Mouse (Mus musculus): ENCODE results near the gene Zfp993. TPM values are rescaled to one million over a fixed set of nuclear protein-coding genes. Genes with fewer than 3 reads are reported as not detected.
"Not testable (repeated sequence)": the region's sequence is repeated elsewhere in the genome, so short reads cannot be mapped to it uniquely, and the experiment has no call there.

Gene Zfp993
- polyA plus RNA-seq (2012; rRNA removed): 0.32 and 3.4 TPM in 2 replicates

DNA sequence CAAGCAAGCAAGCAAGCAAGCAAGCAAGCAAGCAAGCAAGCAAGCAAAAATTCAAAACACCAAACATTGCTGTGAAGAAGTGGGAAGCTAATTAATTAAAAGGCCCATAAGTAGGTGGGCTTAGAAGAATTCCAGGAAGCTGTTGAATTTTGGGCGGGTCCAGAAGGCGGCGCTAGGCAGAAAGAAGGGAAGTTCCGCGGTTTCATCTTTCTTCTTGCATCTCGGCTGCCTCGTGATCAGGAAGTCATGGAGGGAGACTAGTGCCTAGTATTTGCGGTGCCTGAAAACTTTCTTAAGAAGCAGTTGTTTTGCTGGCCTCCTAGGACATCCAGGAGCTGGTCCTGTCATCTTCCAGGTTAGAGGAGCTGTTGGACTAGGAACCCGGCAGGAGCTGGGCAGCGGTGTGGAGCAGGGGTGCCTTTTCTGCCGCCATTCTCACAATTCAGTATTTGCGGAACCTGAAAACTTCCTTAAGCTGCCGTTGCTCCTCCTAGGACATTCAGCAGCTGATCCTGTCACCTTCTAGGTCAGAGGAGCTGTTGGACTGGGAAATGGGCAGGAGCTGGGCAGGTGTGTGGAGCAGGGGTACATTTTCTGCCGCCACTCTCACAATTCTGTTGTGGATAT is at the start of gene Zfp993:
Gene Zfp993, plus strand, starts transcription at position 188 of the 627 bp plus-strand sequence.
- H3K4me1 ChIP-seq (ENCODE audit: control insufficient read depth, insufficient read depth, low read length); H3K4me3 ChIP-seq (ENCODE audit: insufficient read depth, low read length); H3K27ac ChIP-seq (ENCODE audit: insufficient read depth, low read length): not testable (repeated sequence)

DNA sequence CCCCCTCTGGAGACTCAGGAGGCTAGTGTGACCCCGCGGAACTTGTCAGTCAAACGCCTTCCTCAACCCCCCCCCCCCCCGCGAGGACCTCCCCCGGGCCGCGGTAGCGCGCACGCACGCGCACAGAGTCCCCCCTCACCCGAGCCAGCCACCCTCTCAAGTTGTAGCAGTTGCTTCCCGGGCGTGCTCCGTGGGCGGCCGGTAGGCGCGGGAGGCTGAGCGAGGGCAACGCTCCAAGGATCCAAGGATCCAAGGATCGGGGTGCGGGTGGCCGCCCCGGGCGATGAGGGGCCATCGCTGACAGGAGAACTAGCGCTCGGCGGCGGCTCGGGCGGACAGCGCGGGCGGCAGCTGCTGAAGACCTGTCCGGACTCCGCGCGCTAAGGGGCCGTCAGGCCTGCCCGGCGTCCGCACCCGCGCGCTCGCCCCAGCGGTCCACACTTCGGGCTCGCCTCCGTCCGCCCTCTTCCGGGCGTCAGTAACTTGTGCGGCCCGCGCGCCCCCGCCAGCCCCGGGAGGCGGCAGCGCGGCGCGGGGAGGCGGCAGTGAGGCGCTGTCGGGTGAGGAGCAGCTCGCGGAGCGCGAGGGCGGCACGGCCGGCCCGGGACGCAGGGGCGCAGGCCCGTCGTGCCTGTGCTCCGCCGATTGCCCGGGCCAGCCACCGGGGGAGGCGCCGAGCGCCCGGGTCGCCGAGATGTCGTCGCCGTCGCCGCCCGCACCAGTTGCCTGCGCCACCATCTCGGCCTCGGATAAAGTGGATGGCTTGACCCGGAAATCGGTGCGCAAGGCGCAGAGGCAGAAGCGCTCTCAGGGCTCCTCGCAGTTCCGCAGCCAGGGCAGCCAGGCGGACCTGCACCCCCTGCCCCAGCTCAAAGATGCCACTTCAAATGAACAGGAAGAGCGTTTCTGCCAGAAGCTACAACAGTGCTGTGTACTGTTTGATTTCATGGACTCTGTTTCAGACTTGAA is 30.6 kb upstream of the Zfp993 start:
- not testable (repeated sequence) for H3K27ac ChIP-seq (ENCODE audit: insufficient read depth, low read length); H3K4me1 ChIP-seq (ENCODE audit: control insufficient read depth, insufficient read depth, low read length); H3K4me3 ChIP-seq (ENCODE audit: insufficient read depth, low read length)

DNA sequence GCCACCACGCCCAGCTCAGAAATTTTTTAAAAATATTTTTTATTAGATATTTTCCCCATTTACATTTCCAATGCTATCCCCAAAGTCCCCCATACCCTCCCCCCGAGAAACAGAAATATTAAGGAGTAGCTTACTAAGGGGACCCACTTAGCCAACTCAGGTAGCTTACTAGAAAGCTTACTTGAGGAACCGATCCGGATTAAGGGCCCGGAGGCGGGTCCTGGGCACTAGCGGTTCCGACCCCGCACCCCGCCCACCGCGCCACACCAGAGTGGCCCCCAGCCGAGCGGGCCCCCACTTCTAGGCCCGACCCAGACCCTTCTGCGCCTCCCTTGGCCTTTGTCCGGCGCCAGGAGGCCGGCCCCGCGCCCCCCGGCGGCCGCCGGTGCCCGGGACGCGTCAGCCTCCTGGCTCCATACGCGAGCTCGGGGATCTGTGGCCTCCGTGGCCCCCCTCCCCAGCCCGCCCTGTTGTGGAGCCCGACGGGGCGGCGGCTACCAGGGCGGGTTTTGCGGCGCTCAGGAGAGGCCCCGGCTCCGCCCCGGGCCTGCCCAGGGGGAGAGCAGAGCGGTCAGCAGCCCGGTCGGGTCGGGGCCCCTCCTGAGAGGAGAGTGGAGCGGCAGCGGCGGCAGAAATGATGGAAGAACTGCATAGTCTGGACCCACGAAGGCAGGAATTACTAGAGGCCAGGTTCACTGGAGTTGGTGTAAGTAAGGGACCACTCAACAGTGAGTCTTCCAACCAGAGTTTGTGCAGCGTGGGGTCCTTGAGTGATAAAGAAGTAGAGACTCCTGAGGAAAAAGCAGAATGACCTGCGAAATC is 7.0 kb upstream of the Zfp993 start:
- H3K27ac ChIP-seq (ENCODE audit: insufficient read depth, low read length); H3K4me3 ChIP-seq (ENCODE audit: insufficient read depth, low read length); H3K4me1 ChIP-seq (ENCODE audit: control insufficient read depth, insufficient read depth, low read length): not testable (repeated sequence)

GRCm38 (mm10) chr4:146644367-146644766 is 33.6 kb downstream of the Zfp993 start:
- H3K4me1 ChIP-seq (ENCODE audit: control insufficient read depth, insufficient read depth, low read length); H3K4me3 ChIP-seq (ENCODE audit: insufficient read depth, low read length); H3K27ac ChIP-seq (ENCODE audit: insufficient read depth, low read length): not testable (repeated sequence)

DNA sequence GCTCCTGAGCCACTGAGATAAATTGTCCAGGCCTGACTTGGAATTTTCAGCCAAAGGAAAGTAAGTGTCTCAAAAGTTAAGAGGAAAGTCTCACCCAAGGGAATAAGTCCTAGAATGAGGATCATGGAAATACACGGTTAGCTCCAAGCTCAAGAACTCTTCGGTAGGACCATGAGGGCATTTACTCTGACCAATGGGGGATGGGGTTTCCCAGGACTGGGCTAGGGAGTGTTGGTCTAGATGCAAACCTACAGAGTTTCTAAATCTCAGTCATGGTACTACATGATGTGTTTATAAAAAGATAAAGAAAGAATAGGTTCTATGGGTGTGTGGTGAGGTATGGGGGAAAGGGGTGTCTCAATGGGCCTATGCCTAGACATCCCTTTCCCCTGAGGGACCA is 38.9 kb downstream of the Zfp993 start:
- H3K4me3 ChIP-seq (ENCODE audit: insufficient read depth, low read length); H3K27ac ChIP-seq (ENCODE audit: insufficient read depth, low read length); H3K4me1 ChIP-seq (ENCODE audit: control insufficient read depth, insufficient read depth, low read length): not testable (repeated sequence)

GRCm38 (mm10) chr4:146650115-146650514 is 39.4 kb downstream of the Zfp993 start:
- H3K4me1 ChIP-seq (ENCODE audit: control insufficient read depth, insufficient read depth, low read length); H3K4me3 ChIP-seq (ENCODE audit: insufficient read depth, low read length); H3K27ac ChIP-seq (ENCODE audit: insufficient read depth, low read length): not testable (repeated sequence)

DNA sequence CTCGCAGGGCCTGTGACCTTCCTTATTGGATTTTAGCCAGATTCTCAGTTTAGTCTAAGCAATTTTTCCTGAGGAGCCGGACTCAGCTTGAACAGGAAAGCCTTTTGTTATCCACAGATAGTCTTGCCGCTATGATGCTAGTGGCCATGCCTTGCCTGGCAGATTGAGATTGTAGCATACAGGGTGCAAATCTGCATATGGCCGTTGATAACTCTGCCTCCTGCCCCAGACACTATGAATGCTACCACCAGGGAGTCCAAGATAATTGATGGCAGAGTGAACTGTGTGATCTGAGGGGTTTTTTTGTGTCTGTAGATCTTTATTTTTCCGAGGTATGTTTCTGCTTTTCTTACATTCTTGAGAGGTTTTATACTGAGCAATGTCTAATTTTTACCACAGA is 39.9 kb downstream of the Zfp993 start:
- not testable (repeated sequence) for H3K27ac ChIP-seq (ENCODE audit: insufficient read depth, low read length); H3K4me1 ChIP-seq (ENCODE audit: control insufficient read depth, insufficient read depth, low read length); H3K4me3 ChIP-seq (ENCODE audit: insufficient read depth, low read length)

Other genes starting within 250 kb of the Zfp993 start
- 0.34 and 0.52 TPM in 2 replicates for gene Zfp992, start 161.9 kb upstream of the Zfp993 start, polyA plus RNA-seq (2012; rRNA removed)
- 0.11 and 0.46 TPM in 2 replicates for gene Zfp981, start 108.9 kb upstream of the Zfp993 start, polyA plus RNA-seq (2012; rRNA removed)

All from cortical plate, adult 2 months (tissue).